In the genomic region with DNA sequence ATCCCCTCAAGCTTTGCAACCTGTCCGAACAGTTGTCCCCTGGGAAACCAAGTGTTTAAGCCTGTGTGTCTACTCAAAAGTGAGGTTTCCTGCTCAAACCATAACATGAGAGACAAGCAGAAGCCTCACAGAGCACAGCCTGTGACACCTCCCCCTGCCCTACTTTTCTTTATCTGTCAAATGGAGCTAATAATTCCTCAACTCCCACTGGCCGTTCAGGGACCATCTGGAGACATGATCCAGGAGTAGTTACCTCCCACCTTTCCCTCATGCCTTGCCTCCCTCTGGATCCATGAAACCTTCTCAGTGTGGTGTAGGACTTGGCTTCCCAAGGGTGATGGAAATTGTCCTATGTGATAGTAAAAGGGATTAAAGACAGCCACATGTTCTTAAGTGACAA, we compare ENCODE assay signal across 26 mouse cellular contexts.
DNase-seq lines count a peak whose midpoint lies in the region; ATAC-seq and TF ChIP-seq lines count a peak whose summit lies in the region.
"Had no signal": no experiment of that assay in that cellular context is flagged by ENCODE, and none has a peak within 500 bp of the region (broad histone marks: within the 10 kb centered on the region; RNA-seq: fewer than 3 reads in every experiment).

No protein-coding gene starts in this region.

- H3K9ac ChIP-seq in kidney, postnatal 0 days (ENCODE audit: low read depth, low read length) = no peak overlapping the region
- no peak overlapping the region for H3K9ac ChIP-seq in liver, embryonic 12.5 days
- no peak overlapping the region for H3K9ac ChIP-seq in liver, postnatal 0 days (replicated peaks)
- H3K9ac ChIP-seq in heart, adult 2 months (ENCODE audit: low read depth, low read length) = no peak overlapping the region
- H3K9ac ChIP-seq: heart, embryonic 13.5 days; hindbrain, embryonic 15.5 days; limb, embryonic 12.5 days; neural tube, embryonic 12.5 days; stomach, embryonic 15.5 days had no signal

- peaks cover 23% of the 10 kb centered on the region for H3K4me1 ChIP-seq in kidney, postnatal 0 days (replicated peaks; ENCODE audit: insufficient read depth, low read length)
- H3K4me1 ChIP-seq in liver, embryonic 12.5 days = peaks cover 45% of the 10 kb centered on the region
- H3K4me1 ChIP-seq in liver, postnatal 0 days (ENCODE audit: insufficient read depth) = peaks cover 21% of the 10 kb centered on the region
- peaks cover 4% of the 10 kb centered on the region for H3K4me1 ChIP-seq in heart, adult 2 months (ENCODE audit: control insufficient read depth, insufficient read depth, low read length)

- H3K9me3 ChIP-seq in kidney, postnatal 0 days (replicated peaks; ENCODE audit: low read length) = no peaks in the 10 kb centered on the region
- no peaks in the 10 kb centered on the region for H3K9me3 ChIP-seq in liver, embryonic 12.5 days (replicated peaks)
- no peaks in the 10 kb centered on the region for H3K9me3 ChIP-seq in liver, postnatal 0 days (ENCODE audit: low read length)
- H3K9me3 ChIP-seq: heart, embryonic 13.5 days; hindbrain, embryonic 10.5 days; hindbrain, embryonic 15.5 days; limb, embryonic 12.5 days; midbrain, embryonic 10.5 days; neural tube, embryonic 12.5 days; stomach, embryonic 15.5 days had no signal

- H3K4me2 ChIP-seq in kidney, postnatal 0 days (ENCODE audit: low read length) = peak overlapping the region; percentile 41; the same call in 1 of the 2 replicates
- H3K4me2 ChIP-seq in liver, embryonic 12.5 days = peak overlapping the region; percentile 10; the same call in 1 of the 2 replicates
- H3K4me2 ChIP-seq in liver, postnatal 0 days (ENCODE audit: low read depth, low read length) = peak overlapping the region; percentile 66
- H3K4me2 ChIP-seq: heart, embryonic 13.5 days; hindbrain, embryonic 15.5 days; limb, embryonic 12.5 days; neural tube, embryonic 12.5 days had no signal

- TF ChIP-seq EP300 in liver, postnatal 0 days (IDR thresholded peaks at IDR 0.05; ENCODE audit: low read depth) = no peak
- TF ChIP-seq EP300 in heart, adult 2 months (IDR thresholded peaks at IDR 0.05; ENCODE audit: insufficient read depth, low read depth, low read length) = no peak

- 31% methylated on average over 2 of the region's 2 CpGs for WGBS in kidney, postnatal 0 days
- WGBS in liver, embryonic 12.5 days (ENCODE audit: insufficient replicate concordance) = 61% methylated on average over 2 of the region's 2 CpGs
- WGBS in liver, postnatal 0 days (ENCODE audit: insufficient replicate concordance) = 56% methylated on average over 2 of the region's 2 CpGs
- 66% methylated on average over 2 of the region's 2 CpGs for WGBS in heart, adult 2 months

- intact Hi-C loops in heart, adult 2 months (cut with DNase I) = no loop called here

- no peaks in the 10 kb centered on the region for H3K27me3 ChIP-seq in kidney, postnatal 0 days (ENCODE audit: insufficient read depth, low read length)
- H3K27me3 ChIP-seq in liver, embryonic 12.5 days (replicated peaks) = no peaks in the 10 kb centered on the region
- no peaks in the 10 kb centered on the region for H3K27me3 ChIP-seq in liver, postnatal 0 days (ENCODE audit: insufficient read depth, low read length)
- H3K27me3 ChIP-seq in heart, adult 2 months (ENCODE audit: control insufficient read depth, insufficient read depth, low read length) = no peaks in the 10 kb centered on the region
- H3K27me3 ChIP-seq: CH12.LX; heart, embryonic 13.5 days; hindbrain, embryonic 15.5 days; limb, embryonic 12.5 days; neural tube, embryonic 12.5 days; stomach, embryonic 15.5 days had no signal

- no peak overlapping the region for H3K4me3 ChIP-seq in kidney, postnatal 0 days (replicated peaks; ENCODE audit: low read depth, low read length)
- no peak overlapping the region for H3K4me3 ChIP-seq in liver, embryonic 12.5 days
- no peak overlapping the region for H3K4me3 ChIP-seq in liver, postnatal 0 days (ENCODE audit: low read depth, low read length)
- H3K4me3 ChIP-seq in heart, adult 2 months = no peak overlapping the region
- H3K4me3 ChIP-seq: heart, embryonic 13.5 days; hindbrain, embryonic 10.5 days; hindbrain, embryonic 15.5 days; limb, embryonic 12.5 days; midbrain, embryonic 10.5 days; neural tube, embryonic 12.5 days; stomach, embryonic 15.5 days had no signal

- H3K79me2 ChIP-seq in heart, adult 2 months (replicated peaks; ENCODE audit: control insufficient read depth, insufficient read depth, low read length) = no peaks in the 10 kb centered on the region

- TF ChIP-seq CTCF in kidney, postnatal 0 days (IDR thresholded peaks at IDR 0.05; ENCODE audit: low read depth) = no peak
- no peak for TF ChIP-seq CTCF in liver, postnatal 0 days (IDR thresholded peaks at IDR 0.05; ENCODE audit: low read depth)
- no peak for TF ChIP-seq CTCF in heart, adult 2 months (IDR thresholded peaks at IDR 0.05)

- TF ChIP-seq POLR2A in heart, adult 2 months (IDR thresholded peaks at IDR 0.05; ENCODE audit: insufficient read depth, low read depth, low read length) = no peak

- no peaks in the 10 kb centered on the region for H3K36me3 ChIP-seq in kidney, postnatal 0 days (ENCODE audit: insufficient read depth, low read length)
- no peaks in the 10 kb centered on the region for H3K36me3 ChIP-seq in liver, embryonic 12.5 days
- no peaks in the 10 kb centered on the region for H3K36me3 ChIP-seq in liver, postnatal 0 days (replicated peaks; ENCODE audit: insufficient read depth, low read length)
- no peaks in the 10 kb centered on the region for H3K36me3 ChIP-seq in heart, adult 2 months (ENCODE audit: control insufficient read depth, insufficient read depth, low read length)
- H3K36me3 ChIP-seq: heart, embryonic 13.5 days; hindbrain, embryonic 10.5 days; hindbrain, embryonic 15.5 days; midbrain, embryonic 10.5 days; neural tube, embryonic 12.5 days; stomach, embryonic 15.5 days had no signal

- peak overlapping the region; percentile 87 for H3K27ac ChIP-seq in kidney, postnatal 0 days
- no peak overlapping the region for H3K27ac ChIP-seq in liver, embryonic 12.5 days
- peak overlapping the region; percentile 77 for H3K27ac ChIP-seq in liver, postnatal 0 days (ENCODE audit: low read depth)
- no peak overlapping the region for H3K27ac ChIP-seq in heart, adult 2 months
- H3K27ac ChIP-seq: heart, embryonic 13.5 days; hindbrain, embryonic 10.5 days; hindbrain, embryonic 15.5 days; limb, embryonic 12.5 days; midbrain, embryonic 10.5 days; neural tube, embryonic 12.5 days had no signal

- no peak for DNase-seq in frontal cortex, postnatal 10 days (ENCODE audit: low spot score in 2 of 2)
- DNase-seq in kidney, postnatal 0 days (ENCODE audit: low spot score) = no peak
- no peak for DNase-seq in kidney, postnatal 4 days
- DNase-seq in liver, postnatal 0 days = no peak
- DNase-seq in cerebellum, adult 9-10 months = no peak
- DNase-seq in heart, adult 2 months = no peak
- DNase-seq: adrenal gland, adult 8-10 months; cerebellum, adult 8-10 months; cerebellum, postnatal 36 days; heart, postnatal 14 days; kidney, postnatal 10 days; lung, adult 2 months; lung, postnatal 14 days; right cerebral cortex, postnatal 25 days had no signal

- ATAC-seq in frontal cortex, adult (ENCODE audit: low TSS enrichment) = 0 out of 2 replicates have a peak, but pooled peaks have one; percentile 16
- ATAC-seq in kidney, postnatal 0 days (replicated peaks; ENCODE audit: low FRiP score, low read depth) = no peak
- ATAC-seq in liver, embryonic 12.5 days = no peak
- no peak for ATAC-seq in liver, postnatal 0 days
- ATAC-seq: forebrain, embryonic 14.5 days; midbrain, embryonic 16.5 days had no signal

Comparison
In these comparisons a context has a peak if more than half of its experiments do, and no peak if none do; other contexts are left out.
1. H3K27ac ChIP-seq: peak in kidney, postnatal 0 days (single experiment) and liver, postnatal 0 days (single experiment); none in liver, embryonic 12.5 days (single experiment) and heart, adult 2 months (single experiment).
2. H3K4me2 ChIP-seq: peak in every context shown above with its lines; median percentile 66 in liver, postnatal 0 days; 41 in kidney, postnatal 0 days; 10 in liver, embryonic 12.5 days.